Mouse (Mus musculus): ENCODE measurements around the gene Mzt1.

DNA sequence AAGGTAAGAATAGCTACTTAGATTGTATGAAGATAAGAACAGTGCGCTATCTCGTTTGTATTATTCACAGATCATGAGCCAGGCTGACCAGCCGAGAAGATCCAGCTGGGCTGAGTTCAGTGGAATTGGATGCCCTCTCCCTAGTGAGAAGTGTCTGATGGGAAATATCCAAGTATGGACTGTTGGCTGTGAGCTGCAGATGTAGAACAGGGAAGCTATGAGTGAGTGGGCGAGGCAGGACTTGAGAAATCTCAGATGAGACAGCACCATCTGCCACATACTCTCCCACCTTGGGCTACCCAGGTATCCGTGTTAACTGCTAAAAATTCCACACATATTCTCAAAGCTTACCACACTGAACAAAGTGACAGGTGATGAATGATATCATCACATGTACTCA is 15.9 kb downstream of the Mzt1 start:
- TF ChIP-seq CTCF (conservative IDR thresholded peaks at IDR 0.05; ENCODE audit: low read length): no peak
- TF ChIP-seq POU5F1 (IDR thresholded peaks at IDR 0.05; ENCODE audit: borderline replicate concordance, low read length): no peak
